Mouse (Mus musculus): ENCODE measurements around the gene Efcab10. TPM values are rescaled to one million over a fixed set of nuclear protein-coding genes. Genes with fewer than 3 reads are reported as not detected.

Gene Efcab10
- 1 to 10 TPM; 2.0 to 2.3 TPM for total RNA-seq (2021)
- long read RNA-seq, partial matches to known transcripts = 0 of 3 reads
- long read RNA-seq, other reads (novel, unspliced or antisense) = 0 of 3 reads

GRCm38 (mm10) chr12:33394804-33395623, at the start of gene Efcab10:
TSS of gene Efcab10 (plus strand) at chr12:33394854.
- peak; percentile 56 to 67 for DNase-seq (ENCODE audit: low spot score in 2 of 2)

GRCm38 (mm10) chr12:33344970-33345772, 49.5 kb upstream of the Efcab10 start:
- DNase-seq (ENCODE audit: low spot score in 2 of 2) = no peak

- no peak for DNase-seq (ENCODE audit: low spot score in 2 of 2)
These were observed 48.8 kb upstream of the Efcab10 start for GRCm38 (mm10) chr12:33345773-33346435.

- DNase-seq (ENCODE audit: low spot score in 2 of 2) = no peak
These were observed 42.0 kb upstream of the Efcab10 start for GRCm38 (mm10) chr12:33352671-33353070.

GRCm38 (mm10) chr12:33358345-33358744, 36.3 kb upstream of the Efcab10 start:
- no peak for DNase-seq (ENCODE audit: low spot score in 2 of 2)

GRCm38 (mm10) chr12:33359209-33359608, 35.4 kb upstream of the Efcab10 start:
- DNase-seq (ENCODE audit: low spot score in 2 of 2) = no peak

- DNase-seq (ENCODE audit: low spot score in 2 of 2) = no peak
These were observed 34.7 kb upstream of the Efcab10 start for GRCm38 (mm10) chr12:33359878-33360482.

- peak; percentile 78 to 79 for DNase-seq (ENCODE audit: low spot score in 2 of 2)
These were observed 33.9 kb upstream of the Efcab10 start for GRCm38 (mm10) chr12:33360729-33361128.

- no peak for DNase-seq (ENCODE audit: low spot score in 2 of 2)
These were observed 30.1 kb upstream of the Efcab10 start for GRCm38 (mm10) chr12:33364511-33364910.

- no peak for DNase-seq (ENCODE audit: low spot score in 2 of 2)
These were observed 29.5 kb upstream of the Efcab10 start for GRCm38 (mm10) chr12:33365133-33365532.

- DNase-seq (ENCODE audit: low spot score in 2 of 2) = no peak
These were observed 25.1 kb upstream of the Efcab10 start for GRCm38 (mm10) chr12:33369555-33369954.

GRCm38 (mm10) chr12:33379624-33380445, 14.8 kb upstream of the Efcab10 start:
- DNase-seq (ENCODE audit: low spot score in 2 of 2) = peak; percentile 83 to 85

GRCm38 (mm10) chr12:33388842-33389241, 5.8 kb upstream of the Efcab10 start:
- DNase-seq (ENCODE audit: low spot score in 2 of 2) = peak; percentile 65 to 81

- no peak for DNase-seq (ENCODE audit: low spot score in 2 of 2)
These were observed 3.7 kb upstream of the Efcab10 start for GRCm38 (mm10) chr12:33390844-33391560.

GRCm38 (mm10) chr12:33403265-33403693, 8.6 kb downstream of the Efcab10 start:
- no peak for DNase-seq (ENCODE audit: low spot score in 2 of 2)

- DNase-seq (ENCODE audit: low spot score in 2 of 2) = no peak
These were observed 10.3 kb downstream of the Efcab10 start for GRCm38 (mm10) chr12:33404996-33405395.

- no peak for DNase-seq (ENCODE audit: low spot score in 2 of 2)
These were observed 10.9 kb downstream of the Efcab10 start for GRCm38 (mm10) chr12:33405398-33406026.

GRCm38 (mm10) chr12:33411580-33412151, 17.0 kb downstream of the Efcab10 start:
- DNase-seq (ENCODE audit: low spot score in 2 of 2) = no peak

- DNase-seq (ENCODE audit: low spot score in 2 of 2) = peak; percentile 62 to 73
These were observed 29.7 kb downstream of the Efcab10 start for GRCm38 (mm10) chr12:33424329-33424728.
